Mouse (Mus musculus): ENCODE measurements around the gene Ces1g.
A peak's percentile ranks its signal among the peaks of the same experiment; 100 is the strongest.

The Ces1g gene

GRCm38 (mm10) chr8:93337207-93337606 lies at the start of gene Ces1g:
TSS of gene Ces1g (minus strand) at chr8:93337308.
- no peak for DNase-seq

- DNase-seq, result no peak
Observed at GRCm38 (mm10) chr8:93379625-93380024, 42.5 kb upstream of the Ces1g start, which contains the start of gene Ces1h. TSS of gene Ces1h (minus strand) at chr8:93379725.

DNA sequence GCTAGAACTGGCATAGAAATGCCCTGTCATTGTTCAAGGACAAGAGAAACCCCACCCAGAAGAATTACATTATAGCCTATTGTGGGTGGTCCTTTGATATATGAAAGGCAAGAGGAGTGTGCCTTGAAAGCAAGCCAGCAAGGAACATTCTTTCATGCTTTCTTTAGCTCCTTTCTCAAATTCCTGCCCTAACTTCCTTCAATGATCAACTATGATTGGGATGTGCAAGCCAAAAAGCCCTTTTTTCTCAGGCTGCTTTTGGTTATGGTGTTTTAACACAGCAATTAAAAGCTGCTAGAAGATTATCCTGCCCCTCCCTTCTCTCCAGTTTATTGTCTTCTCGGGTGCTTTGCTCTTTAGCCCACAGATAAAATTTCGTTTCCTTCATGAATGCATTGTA lies 32.4 kb upstream of the Ces1g start:
- DNase-seq, result no peak

- DNase-seq, result no peak
Observed at GRCm38 (mm10) chr8:93360113-93360512, 23.0 kb upstream of the Ces1g start.

DNA sequence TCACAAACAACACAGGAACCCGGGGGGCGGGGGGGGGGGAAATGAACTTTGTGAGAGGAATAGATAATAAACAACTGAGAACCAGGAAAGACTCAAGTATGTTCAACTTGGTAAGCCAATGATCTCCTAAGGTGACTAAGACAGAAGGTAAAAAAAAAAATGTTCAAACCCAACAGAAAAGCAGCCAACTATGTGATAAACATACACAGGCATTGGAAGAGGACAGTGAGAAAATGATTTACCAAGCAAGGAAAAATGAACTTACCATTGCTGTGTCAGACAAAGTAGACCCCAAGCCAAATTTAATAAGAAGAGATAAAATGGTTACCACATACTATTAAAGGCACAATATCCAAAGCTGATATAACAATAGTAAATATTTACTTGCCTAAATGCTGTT lies 2.4 kb upstream of the Ces1g start:
- no peak for DNase-seq

- no peak for DNase-seq
Observed at GRCm38 (mm10) chr8:93332703-93333102, 4.4 kb downstream of the Ces1g start.

GRCm38 (mm10) chr8:93331151-93331550 lies 6.0 kb downstream of the Ces1g start:
- DNase-seq, result no peak

DNA sequence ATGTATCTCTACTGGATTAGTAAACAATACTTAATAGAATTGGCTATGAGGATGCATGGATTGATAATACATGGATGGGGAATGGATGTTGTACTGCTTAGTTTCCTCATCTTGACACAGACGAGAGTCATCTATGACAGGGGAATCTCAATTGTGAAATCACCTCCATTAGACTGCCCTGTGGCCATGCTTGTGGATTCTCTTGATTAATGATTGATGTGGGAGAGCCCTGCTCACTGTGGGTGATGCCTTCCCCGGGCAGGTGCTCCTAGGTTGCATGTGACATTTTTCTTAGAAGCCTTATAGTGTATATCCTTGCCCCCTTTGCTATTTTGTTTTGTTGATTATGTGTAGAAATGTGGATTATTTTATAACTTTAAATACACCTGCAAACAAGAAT lies 12.0 kb downstream of the Ces1g start:
- no peak for DNase-seq

- DNase-seq, result no peak
Observed at GRCm38 (mm10) chr8:93317031-93317430, 20.1 kb downstream of the Ces1g start.

- no peak for DNase-seq
Observed at GRCm38 (mm10) chr8:93315557-93315956, 21.6 kb downstream of the Ces1g start.

- DNase-seq, result no peak
Observed at GRCm38 (mm10) chr8:93283896-93284295, 53.2 kb downstream of the Ces1g start.

DNA sequence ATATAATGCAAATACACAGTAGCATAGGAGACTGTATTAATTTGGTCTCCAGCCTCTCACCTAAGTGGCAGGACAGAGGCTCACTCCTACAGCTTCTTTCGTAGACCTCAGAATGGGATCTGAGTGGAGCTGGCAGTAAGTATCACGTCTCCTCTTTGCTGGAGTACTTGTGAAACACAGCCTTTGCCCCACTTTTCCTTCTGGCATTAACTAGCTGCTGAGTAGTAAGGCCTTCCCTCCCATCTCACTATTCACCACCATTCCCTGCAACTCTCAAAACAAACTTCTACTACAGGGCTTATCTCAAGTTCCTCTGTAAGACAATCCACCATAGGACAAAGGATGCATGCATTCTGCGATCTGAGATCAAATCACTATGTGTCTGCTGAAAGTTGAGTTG lies 54.8 kb downstream of the Ces1g start:
- DNase-seq, result no peak

GRCm38 (mm10) chr8:93279556-93279955 lies 57.6 kb downstream of the Ces1g start, which contains the start of gene Ces1f:
TSS of gene Ces1f (minus strand) at chr8:93279747.
- DNase-seq, result no peak

DNA sequence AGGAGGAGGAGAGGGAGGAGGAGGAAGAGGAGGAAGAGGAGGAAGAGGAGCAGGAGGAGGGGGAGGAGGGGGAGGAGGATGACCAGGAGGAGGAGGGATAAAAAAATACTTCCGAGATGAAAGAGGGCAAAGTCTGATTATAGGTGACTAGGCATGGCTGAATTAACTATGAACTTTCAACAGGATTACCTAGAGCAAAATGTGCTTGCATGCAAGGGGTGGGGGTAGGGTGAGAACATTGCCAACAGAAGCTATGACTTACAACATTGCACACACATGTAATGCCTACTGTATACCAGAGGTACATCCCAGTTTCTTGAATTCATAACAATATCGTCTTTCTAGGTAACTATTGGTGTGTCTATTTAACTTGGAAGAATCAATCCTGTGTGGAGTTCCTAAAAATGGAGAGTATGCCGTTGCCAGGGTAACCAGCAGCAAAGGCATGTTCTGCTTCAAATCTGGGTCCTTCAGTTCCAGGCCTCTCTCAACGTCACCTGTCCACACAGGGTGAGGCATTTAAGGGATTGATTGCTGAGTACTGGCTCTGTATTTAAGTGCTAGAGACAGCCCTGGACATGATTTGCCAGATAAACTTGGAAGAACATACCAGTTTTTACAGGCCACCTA lies 58.8 kb downstream of the Ces1g start:
- DNase-seq, result no peak

DNA sequence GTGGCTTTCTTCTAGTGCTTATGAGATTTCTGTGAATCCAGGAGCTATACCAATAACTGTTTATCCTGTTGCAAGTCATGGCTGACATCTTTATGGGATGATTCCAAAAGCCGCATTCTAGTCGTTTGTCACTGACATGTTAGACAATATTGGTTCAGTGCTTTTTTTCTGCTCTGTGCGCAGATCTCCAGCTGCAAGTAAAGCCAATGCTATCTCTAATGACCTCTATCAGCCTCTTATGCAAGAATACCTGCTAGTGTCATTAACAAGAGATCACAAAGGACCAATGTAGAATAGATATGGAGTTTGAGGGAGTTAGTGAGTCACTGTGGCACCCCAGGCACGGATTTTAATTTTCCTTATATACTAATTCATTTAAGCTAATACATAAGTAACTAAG lies 62.5 kb downstream of the Ces1g start:
- no peak for DNase-seq

GRCm38 (mm10) chr8:93273321-93273720 lies 63.8 kb downstream of the Ces1g start:
- no peak for DNase-seq

GRCm38 (mm10) chr8:93272686-93273085 lies 64.4 kb downstream of the Ces1g start:
- peak; percentile 4 to 6 for DNase-seq

DNA sequence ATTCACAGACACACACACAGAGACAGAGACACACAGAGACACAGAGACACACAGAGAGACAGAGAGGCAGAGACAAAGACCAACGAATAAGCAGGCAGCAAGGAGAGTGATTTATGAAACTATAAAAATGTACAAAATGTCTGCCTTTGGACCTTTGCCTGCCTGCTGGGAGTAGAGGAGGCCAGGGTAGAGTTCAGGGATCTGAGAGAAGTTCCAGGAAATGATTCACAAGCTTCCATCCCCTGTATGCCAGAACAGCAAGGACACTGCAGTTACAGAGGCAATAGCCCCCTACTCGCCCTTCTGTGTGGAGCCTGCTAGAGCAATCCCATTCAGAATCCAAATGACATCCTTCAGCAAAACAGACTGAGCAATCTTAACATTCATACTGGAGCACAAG lies 75.7 kb downstream of the Ces1g start:
- DNase-seq, result no peak

GRCm38 (mm10) chr8:93252400-93252925 lies 84.6 kb downstream of the Ces1g start:
- DNase-seq, result no peak
